Mouse (Mus musculus) neural tube, embryonic 15.5 days (tissue): ENCODE results near the gene Mat1a. TPM values are rescaled to one million over a fixed set of nuclear protein-coding genes. Genes with fewer than 3 reads are reported as not detected.
A peak's percentile ranks its signal among the peaks of the same experiment; 100 is the strongest.

Source experiments
- ATAC-seq: fragments of 200-750 bp; cut with Nextera tagmentation; 2 replicates; pipeline ENCODE4 v1.8.0; 2017; ENCODE audit warnings: mild to moderate bottlenecking, moderate TSS enrichment, moderate library complexity; ENCODE audit not compliant: low FRiP score
- H3K27ac ChIP-seq: fragments of 300-500 bp; sonication (generic); replicated peaks from 2 replicates; pipeline ENCODE4 v1.5.1; 2015; ENCODE audit warnings: mild to moderate bottlenecking, inconsistent platforms
- H3K27me3 ChIP-seq: fragments of 300-500 bp; sonication (generic); replicated peaks from 2 replicates; pipeline ENCODE4 v1.6.1; 2015; ENCODE audit warnings: inconsistent platforms
- H3K36me3 ChIP-seq: fragments of 300-500 bp; sonication (generic); 2 replicates; pipeline ENCODE4 v1.6.1; 2015; ENCODE audit warnings: inconsistent platforms
- H3K4me1 ChIP-seq: fragments of 300-500 bp; sonication (generic); 2 replicates; pipeline ENCODE4 v1.6.1; 2015; ENCODE audit warnings: inconsistent platforms
- H3K4me2 ChIP-seq: fragments of 300-500 bp; sonication (generic); 2 replicates; pipeline ENCODE4 v1.6.1; 2015; ENCODE audit warnings: inconsistent platforms, mild to moderate bottlenecking, moderate library complexity
- H3K4me3 ChIP-seq: fragments of 300-500 bp; sonication (generic); replicated peaks from 2 replicates; pipeline ENCODE4 v1.5.1; 2015; ENCODE audit warnings: mild to moderate bottlenecking, inconsistent platforms
- H3K9ac ChIP-seq: fragments of 300-500 bp; sonication (generic); replicated peaks from 2 replicates; pipeline ENCODE4 v1.6.1; 2015; ENCODE audit warnings: mild to moderate bottlenecking, inconsistent platforms
- H3K9me3 ChIP-seq: fragments of 300-500 bp; sonication (generic); replicated peaks from 2 replicates; pipeline ENCODE4 v1.6.1; 2016; ENCODE audit warnings: inconsistent platforms
- WGBS: fragments of 180-500 bp; shearing (Covaris S2); methylation state at CpG from one replicate; pipeline ENCODE4 v1.1.7; 2015; ENCODE audit warnings: mixed read lengths; 5-methylcytosine and 5-hydroxymethylcytosine counted together
- polyA plus RNA-seq: library from polyadenylated mRNA; unstranded; fragments of >200 nt; fragmentation: Nextera tagmentation; extraction: Ambion mirVana; gene quantifications from 2 replicates; pipeline ENCODE4 v1.2.1, GENCODE M21; 2015

Mat1a gene
- polyA plus RNA-seq: 0.09 TPM in 1 of 2 replicates, not detected in the other

DNA sequence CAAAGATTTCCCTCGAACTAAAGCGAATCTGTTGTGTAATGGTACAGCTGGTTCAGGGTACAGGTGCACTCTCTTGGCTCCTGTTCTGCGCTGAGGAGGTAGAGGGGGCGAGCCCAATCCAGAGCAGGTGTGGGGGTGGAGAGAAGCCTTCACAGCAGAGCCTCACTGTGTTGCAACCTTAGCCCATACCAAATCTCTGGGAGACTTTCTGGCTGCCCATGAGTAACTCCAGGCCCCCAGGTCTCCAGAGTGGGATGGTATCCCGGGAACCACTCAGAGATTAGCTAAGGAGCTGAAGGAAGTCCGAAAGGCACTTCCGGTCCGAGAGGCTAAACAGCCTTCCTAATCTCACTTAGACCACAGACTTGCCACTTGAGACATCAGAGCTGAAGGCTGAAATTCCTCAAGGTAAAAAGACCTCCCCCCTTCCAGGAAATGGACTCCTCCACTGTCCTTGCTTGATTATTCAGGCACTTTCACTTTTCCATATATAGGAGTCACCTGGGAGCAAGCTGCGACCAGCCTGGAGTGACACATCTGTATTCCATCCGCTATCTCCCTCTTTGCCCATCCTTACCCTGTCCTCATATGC is at the start of gene Mat1a:
Gene Mat1a, plus strand, starts transcription at position 183 of the 592 bp plus-strand sequence.
- ATAC-seq: no peak
- Histone ChIP-seq H3K27ac (no peak within 1 kb of the TSS), H3K4me1 (no peaks in the 10 kb centered on the region), H3K4me2 (no peak within 1 kb of the TSS), H3K36me3 (no peaks in the 10 kb centered on the region), H3K9me3 (no peaks in the 10 kb centered on the region), H3K27me3 (no peaks in the 10 kb centered on the region), H3K9ac (no peak within 1 kb of the TSS), H3K4me3 (no peak within 1 kb of the TSS)
- 77% methylated on average over 10 of the region's 10 CpGs for WGBS

DNA sequence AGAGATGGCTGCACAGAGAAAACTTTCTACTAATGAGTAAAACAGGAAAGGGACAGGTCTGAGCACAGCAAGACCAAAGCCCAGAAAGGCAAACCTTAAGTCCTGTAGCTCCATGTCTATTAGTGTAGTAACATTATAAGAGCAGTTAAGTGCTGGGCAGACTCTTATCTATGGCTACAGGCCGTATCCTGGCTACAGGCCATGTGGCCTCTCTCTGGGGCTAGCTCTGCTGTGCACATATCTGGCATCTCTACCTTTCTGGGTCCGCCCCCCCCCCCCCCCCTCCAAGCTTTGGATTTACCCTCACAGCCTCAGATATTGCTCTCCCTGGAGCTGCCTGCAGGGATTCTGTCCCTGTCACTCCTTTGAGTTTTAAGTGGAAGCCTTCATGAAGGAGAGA is 39.7 kb upstream of the Mat1a start:
- no peaks in the 10 kb centered on the region for H3K9me3 ChIP-seq
- H3K4me2 ChIP-seq: no peak overlapping the region
- 50% methylated on average over 1 of the region's 2 CpGs for WGBS
- no peak overlapping the region for H3K9ac ChIP-seq
- no peaks in the 10 kb centered on the region for H3K36me3 ChIP-seq
- no peaks in the 10 kb centered on the region for H3K27me3 ChIP-seq
- ATAC-seq: no peak
- H3K4me1 ChIP-seq: no peaks in the 10 kb centered on the region
- no peak overlapping the region for H3K4me3 ChIP-seq
- H3K27ac ChIP-seq: no peak overlapping the region

DNA sequence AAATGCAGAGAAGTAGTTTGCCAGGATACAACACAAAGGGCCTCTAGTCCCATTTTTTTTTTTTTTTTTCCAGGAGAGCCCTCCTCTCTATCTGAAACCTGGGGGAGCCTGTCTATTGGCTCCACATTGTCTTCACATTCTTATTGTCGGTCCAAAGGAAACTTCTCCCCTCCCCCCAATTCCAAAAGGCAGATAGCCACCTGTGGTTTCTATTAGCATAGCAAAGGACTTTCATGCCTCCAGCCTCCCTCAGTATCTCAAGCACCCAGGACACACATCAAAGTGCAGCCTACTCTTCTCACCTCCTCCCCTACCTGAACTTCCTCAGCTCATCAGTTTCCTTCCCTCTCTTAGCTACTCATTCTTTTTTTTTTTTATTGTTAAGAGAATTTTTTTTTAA is 38.4 kb upstream of the Mat1a start:
- 5% methylated on average over 1 of the region's 1 CpGs for WGBS
- no peak for ATAC-seq
- H3K9me3 ChIP-seq: no peaks in the 10 kb centered on the region
- no peak overlapping the region for H3K4me2 ChIP-seq
- H3K4me1 ChIP-seq: no peaks in the 10 kb centered on the region
- H3K27me3 ChIP-seq: no peaks in the 10 kb centered on the region
- H3K27ac ChIP-seq: no peak overlapping the region
- no peak overlapping the region for H3K4me3 ChIP-seq
- no peak overlapping the region for H3K9ac ChIP-seq
- no peaks in the 10 kb centered on the region for H3K36me3 ChIP-seq

DNA sequence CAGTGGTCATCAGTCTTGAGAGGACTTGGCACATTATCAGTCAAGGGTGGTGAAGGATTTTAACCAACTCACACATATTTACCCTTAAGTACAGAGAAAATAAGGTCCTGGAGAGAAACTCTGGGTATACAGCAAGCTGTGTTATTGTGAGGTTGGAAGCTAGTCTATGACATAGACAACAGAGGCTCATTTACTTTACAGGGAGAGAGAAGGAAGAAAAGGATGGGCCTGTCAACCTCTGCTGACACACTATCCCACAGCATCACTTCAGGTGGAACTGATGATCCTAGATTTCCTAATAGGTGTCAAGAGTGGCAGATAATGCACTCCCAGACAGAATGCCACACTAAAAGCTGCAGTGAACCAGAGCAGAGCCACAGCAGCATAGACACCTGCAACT is 35.7 kb upstream of the Mat1a start, which contains the start of gene Dydc2:
Gene Dydc2, minus strand, starts transcription at position 101 of the 400 bp plus-strand sequence.
- Histone ChIP-seq H3K9ac (no peak within 1 kb of the TSS), H3K4me2 (no peak within 1 kb of the TSS), H3K4me1 (peaks cover 7% of the 10 kb centered on the region), H3K27me3 (no peaks in the 10 kb centered on the region), H3K9me3 (no peaks in the 10 kb centered on the region), H3K4me3 (no peak within 1 kb of the TSS), H3K27ac (no peak within 1 kb of the TSS), H3K36me3 (no peaks in the 10 kb centered on the region)
- no peak for ATAC-seq

DNA sequence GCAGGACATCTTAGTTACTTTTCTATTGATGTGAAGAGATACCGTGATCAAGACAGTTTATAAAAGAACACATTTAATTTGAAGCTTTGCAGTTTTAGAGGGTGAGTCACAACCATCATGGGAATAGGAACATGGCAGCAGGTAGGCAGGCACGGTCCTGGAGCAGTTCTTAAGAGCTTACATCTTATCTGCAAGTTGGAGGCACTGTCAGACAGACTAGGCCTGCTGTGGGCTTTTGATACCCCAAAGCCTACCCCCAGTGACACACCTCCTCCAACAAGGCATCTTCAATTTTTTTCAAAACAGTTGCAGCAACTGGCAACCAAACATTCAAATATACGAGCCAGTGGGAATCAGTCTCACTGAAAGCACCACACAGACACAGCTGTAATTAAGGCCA is 34.5 kb upstream of the Mat1a start:
- Histone ChIP-seq H3K4me1 (peaks cover 7% of the 10 kb centered on the region), H3K27me3 (no peaks in the 10 kb centered on the region), H3K27ac (no peak overlapping the region), H3K4me3 (no peak overlapping the region), H3K9me3 (no peaks in the 10 kb centered on the region), H3K36me3 (no peaks in the 10 kb centered on the region), H3K9ac (no peak overlapping the region), H3K4me2 (no peak overlapping the region)
- ATAC-seq: no peak
- 86% methylated on average over 3 of the region's 3 CpGs for WGBS

DNA sequence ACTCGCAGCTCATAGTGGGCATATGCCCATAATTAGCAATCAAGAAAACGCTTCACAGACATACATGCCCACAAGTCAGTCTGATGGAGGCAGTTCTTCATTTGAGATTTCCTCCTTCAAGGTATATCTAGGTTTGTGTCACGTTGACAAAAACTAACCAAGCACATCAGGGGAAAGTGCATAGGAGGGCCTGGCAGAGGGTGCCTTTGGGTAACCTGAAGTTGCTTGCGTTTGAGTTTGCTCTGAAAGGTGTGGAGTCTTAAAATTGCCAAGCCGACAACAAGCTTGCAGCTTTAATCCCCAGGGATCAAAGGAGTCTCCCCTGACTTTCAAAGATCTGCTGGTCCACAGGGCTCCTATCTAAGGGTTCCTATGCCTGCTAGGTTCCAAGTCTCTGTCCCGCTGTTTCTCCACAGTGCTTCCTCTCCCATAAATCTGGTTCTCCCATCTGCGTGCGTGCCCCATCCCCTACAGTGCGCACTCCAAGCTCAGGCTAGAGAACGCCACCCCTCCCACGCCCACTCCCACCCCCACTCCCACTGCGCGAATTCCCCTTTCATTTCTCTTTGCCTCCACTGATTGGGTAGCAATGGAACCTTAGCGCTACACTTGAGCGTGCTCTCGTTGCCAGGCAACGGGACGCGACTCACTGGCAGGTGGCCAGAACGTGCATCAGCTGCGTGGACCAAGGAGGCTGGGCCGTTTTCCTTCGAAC is 32.4 kb upstream of the Mat1a start, which contains the start of gene Dydc1:
Gene Dydc1, plus strand, starts transcription at position 683 of the 715 bp plus-strand sequence.
- no peaks in the 10 kb centered on the region for H3K27me3 ChIP-seq
- WGBS: 11% methylated on average over 23 of the region's 23 CpGs
- H3K9ac ChIP-seq: peak within 1 kb of the TSS; percentile 5; the same call in 1 of the 2 replicates
- peak within 1 kb of the TSS; percentile 72 for H3K4me2 ChIP-seq
- peaks cover 7% of the 10 kb centered on the region for H3K4me1 ChIP-seq
- peak; percentile 92 for ATAC-seq
- H3K9me3 ChIP-seq: no peaks in the 10 kb centered on the region
- H3K27ac ChIP-seq: no peak within 1 kb of the TSS
- H3K4me3 ChIP-seq: peak within 1 kb of the TSS; percentile 50
- no peaks in the 10 kb centered on the region for H3K36me3 ChIP-seq

DNA sequence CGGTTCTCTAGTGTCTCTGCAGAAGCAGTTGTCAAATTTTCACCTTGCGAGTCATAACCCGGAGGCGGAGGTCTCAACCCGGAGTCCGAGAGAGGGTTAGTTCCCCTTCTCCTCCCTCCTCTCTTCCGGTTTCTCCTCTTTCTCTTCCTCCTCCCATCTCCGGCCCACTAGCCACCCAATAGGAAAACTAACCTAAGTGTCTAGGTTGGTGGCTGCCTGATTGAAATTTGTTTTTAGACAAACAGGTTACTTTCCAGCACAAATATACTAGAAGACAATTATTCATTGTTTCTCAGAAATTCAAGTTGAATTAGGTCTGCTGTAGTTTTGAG is 31.9 kb upstream of the Mat1a start:
- Histone ChIP-seq H3K27ac (no peak overlapping the region), H3K4me2 (peak overlapping the region; percentile 72), H3K4me3 (peak overlapping the region; percentile 50), H3K9ac (peak overlapping the region; percentile 5; the same call in 1 of the 2 replicates), H3K9me3 (no peaks in the 10 kb centered on the region), H3K27me3 (no peaks in the 10 kb centered on the region), H3K4me1 (peaks cover 7% of the 10 kb centered on the region), H3K36me3 (no peaks in the 10 kb centered on the region)
- WGBS: 2% methylated on average over 8 of the region's 8 CpGs
- peak; percentile 77 for ATAC-seq

DNA sequence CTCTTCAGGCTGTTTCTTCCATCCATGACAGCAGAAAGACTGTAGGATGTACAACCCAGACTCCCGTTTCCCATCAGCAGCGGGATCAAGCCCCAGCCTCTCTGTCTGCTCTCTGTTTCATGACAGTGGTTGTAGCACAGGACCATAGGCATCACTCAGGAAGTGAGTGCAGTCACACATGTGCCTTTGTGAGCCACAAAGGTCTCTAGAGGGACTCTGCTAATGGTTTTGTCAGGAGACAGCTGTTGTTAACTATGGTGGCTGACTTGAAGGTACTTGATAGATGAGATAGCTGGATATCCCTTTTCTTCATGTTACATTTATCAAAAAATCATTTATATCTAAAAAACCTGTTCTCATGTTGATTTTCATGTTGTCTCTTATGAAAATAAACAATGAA is 22.4 kb upstream of the Mat1a start:
- Histone ChIP-seq H3K36me3 (no peaks in the 10 kb centered on the region), H3K9ac (no peak overlapping the region), H3K27ac (no peak overlapping the region), H3K4me3 (no peak overlapping the region), H3K4me1 (no peaks in the 10 kb centered on the region), H3K27me3 (no peaks in the 10 kb centered on the region), H3K4me2 (no peak overlapping the region), H3K9me3 (no peaks in the 10 kb centered on the region)
- no peak for ATAC-seq
- 83% methylated on average over 2 of the region's 2 CpGs for WGBS

DNA sequence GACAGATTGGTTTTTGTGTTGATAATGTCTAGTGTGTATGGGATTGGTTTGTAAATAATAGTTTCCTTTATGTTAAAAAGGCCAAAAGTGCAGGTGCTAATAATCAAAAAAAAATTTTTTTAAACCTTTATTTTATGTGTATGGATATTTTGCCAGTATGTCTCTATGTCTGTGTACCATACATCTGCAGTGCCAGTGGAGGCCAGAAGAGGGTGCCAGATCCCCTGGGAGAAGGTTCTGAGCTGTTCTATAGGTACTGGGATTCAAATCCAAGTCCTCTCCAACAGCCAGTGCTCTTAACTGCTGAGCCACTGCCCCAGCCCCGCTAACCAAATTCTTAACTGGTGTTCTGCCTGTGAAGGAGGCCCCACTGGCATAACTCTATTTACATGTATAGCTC is 17.3 kb upstream of the Mat1a start:
- Histone ChIP-seq H3K36me3 (no peaks in the 10 kb centered on the region), H3K4me2 (no peak overlapping the region), H3K27me3 (no peaks in the 10 kb centered on the region), H3K4me3 (no peak overlapping the region), H3K9me3 (no peaks in the 10 kb centered on the region), H3K27ac (no peak overlapping the region), H3K4me1 (no peaks in the 10 kb centered on the region), H3K9ac (no peak overlapping the region)
- ATAC-seq: no peak
- 77% methylated on average over 1 of the region's 1 CpGs for whole genome bisulfite sequencing

DNA sequence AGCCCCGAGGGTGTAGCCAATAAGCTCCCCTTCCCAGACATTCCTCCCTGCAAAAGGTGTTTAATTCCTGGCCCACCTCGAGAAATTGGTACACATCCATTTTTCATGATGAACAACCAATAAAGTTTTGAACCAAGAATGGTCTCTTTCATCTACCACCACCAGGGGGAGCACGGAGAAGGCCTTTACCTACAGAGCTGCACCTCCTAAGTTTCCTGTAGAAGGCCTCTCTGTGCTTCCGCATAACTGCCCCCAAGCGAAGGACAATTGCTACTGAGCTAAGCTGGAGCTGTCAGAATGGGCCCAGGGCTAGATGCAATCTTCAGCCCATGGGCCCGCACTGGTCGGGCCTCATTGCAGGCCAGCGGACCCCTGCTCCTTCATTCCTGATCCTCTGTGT is 14.1 kb upstream of the Mat1a start:
- no peak overlapping the region for H3K9ac ChIP-seq
- no peaks in the 10 kb centered on the region for H3K9me3 ChIP-seq
- ATAC-seq: no peak
- 54% methylated on average over 8 of the region's 8 CpGs for WGBS
- no peaks in the 10 kb centered on the region for H3K27me3 ChIP-seq
- H3K36me3 ChIP-seq: no peaks in the 10 kb centered on the region
- H3K4me1 ChIP-seq: no peaks in the 10 kb centered on the region
- H3K4me2 ChIP-seq: no peak overlapping the region
- H3K4me3 ChIP-seq: no peak overlapping the region
- H3K27ac ChIP-seq: no peak overlapping the region

DNA sequence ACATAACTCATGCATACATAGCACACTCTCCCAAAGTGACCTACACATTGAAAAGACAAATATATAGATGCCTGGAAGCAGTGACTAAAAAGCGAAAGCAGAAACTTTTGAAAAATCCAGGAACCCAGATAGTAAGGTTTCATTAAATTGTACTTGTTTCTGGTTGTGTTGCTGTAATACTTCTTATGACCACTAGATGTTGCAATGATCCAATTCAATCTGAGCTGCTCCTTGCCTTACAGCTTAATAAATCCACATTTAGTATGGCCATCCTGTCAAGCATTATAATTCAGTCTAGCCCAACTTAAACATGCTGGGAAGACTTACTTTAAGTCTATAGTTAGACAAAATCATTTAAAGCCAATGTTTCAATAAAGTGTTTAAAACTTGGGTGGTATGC is 10.7 kb upstream of the Mat1a start:
- no peak overlapping the region for H3K4me3 ChIP-seq
- H3K27me3 ChIP-seq: no peaks in the 10 kb centered on the region
- H3K36me3 ChIP-seq: no peaks in the 10 kb centered on the region
- no peak overlapping the region for H3K9ac ChIP-seq
- H3K9me3 ChIP-seq: no peaks in the 10 kb centered on the region
- no peak overlapping the region for H3K27ac ChIP-seq
- WGBS: 55% methylated on average over 1 of the region's 1 CpGs
- H3K4me2 ChIP-seq: no peak overlapping the region
- ATAC-seq: no peak
- H3K4me1 ChIP-seq: no peaks in the 10 kb centered on the region

DNA sequence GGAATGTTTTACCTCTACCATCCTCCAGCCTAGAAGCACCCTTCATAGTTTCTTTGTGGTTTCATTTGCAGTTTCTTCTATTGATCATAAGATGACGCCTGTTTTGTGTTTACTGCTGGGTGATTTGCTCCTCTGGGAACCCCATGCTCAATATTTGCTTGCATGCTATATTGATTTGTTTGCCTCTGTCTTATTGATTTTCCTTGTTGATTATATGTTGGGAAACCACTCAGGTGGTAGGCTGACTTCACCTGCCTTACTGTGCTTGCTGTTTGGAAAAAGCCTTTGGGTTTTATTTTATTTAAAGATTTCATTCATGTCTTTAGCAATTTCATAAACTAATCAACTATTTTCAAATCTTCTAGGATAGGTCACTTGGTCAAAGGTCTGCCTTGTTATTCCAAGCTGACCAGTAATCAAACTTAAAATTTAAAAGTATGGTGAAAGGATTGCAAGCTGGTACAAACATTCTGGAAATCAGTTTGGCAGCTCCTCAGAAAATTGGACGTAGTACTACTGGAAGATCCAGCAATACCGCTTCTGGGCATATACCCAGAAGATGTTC is 8.5 kb upstream of the Mat1a start:
- no peak overlapping the region for H3K27ac ChIP-seq
- H3K4me2 ChIP-seq: no peak overlapping the region
- H3K9me3 ChIP-seq: no peaks in the 10 kb centered on the region
- 88% methylated on average over 3 of the region's 3 CpGs for WGBS
- H3K4me1 ChIP-seq: no peaks in the 10 kb centered on the region
- no peak for ATAC-seq
- H3K4me3 ChIP-seq: no peak overlapping the region
- H3K9ac ChIP-seq: no peak overlapping the region
- no peaks in the 10 kb centered on the region for H3K36me3 ChIP-seq
- no peaks in the 10 kb centered on the region for H3K27me3 ChIP-seq
